ENCODE assay signal across 9 mouse cellular contexts in the genomic region with DNA sequence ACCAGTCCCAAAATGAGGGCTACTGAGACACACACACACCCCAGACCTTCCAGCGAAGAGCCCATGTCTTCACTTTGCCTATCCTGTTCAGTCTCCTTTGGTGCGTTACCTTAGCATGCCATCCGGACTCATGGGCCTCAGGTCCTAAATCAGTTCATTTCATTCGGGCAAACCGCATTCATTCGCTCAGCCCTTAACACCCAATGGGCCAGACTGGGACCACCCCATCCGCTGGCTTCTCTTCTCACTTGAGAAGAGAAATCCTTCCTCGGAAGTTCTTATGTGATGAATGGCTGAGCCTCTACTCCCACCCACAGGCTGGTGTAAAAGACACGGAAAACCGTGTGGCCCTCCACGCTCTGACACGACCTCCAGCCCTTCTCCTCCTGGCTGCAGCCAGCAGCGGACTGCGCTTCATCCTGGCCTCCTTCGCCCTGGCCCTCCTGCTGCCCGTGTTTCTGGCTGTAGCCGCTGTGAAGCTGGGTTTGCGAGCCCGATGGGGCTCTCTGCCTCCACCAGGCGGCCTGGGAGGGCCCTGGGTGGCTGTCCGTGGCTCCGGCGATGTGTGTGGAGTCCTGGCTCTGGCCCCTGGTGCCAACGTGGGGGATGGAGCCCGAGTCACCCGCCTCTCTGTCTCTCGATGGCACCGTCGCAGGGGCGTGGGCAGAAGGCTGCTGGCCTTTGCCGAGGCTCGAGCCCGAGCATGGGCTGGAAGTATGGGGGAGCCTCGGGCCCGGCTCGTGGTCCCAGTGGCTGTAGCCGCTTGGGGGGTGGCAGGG. TPM values are rescaled to one million over a fixed set of nuclear protein-coding genes. Genes with fewer than 3 reads are reported as not detected.
A peak's percentile ranks its signal among the peaks of the same experiment; 100 is the strongest.
DNase-seq lines count a peak whose midpoint lies in the region; ATAC-seq lines count a peak whose summit lies in the region.
"Had no signal": no experiment of that assay in that cellular context is flagged by ENCODE, and none has a peak within 500 bp of the region (broad histone marks: within the 10 kb centered on the region; RNA-seq: fewer than 3 reads in every experiment).

No protein-coding gene starts in this region.

- intact Hi-C loops in left cerebral cortex, postnatal 14 days (cut with DNase I), result loop anchor here (5.0 kb wide), 1 partner anchor 81 kb away; a partner anchor contains a TSS

- H3K36me3 ChIP-seq in forebrain, embryonic 15.5 days, result peaks cover 22% of the 10 kb centered on the region
- H3K36me3 ChIP-seq in hindbrain, embryonic 10.5 days, result peaks cover 29% of the 10 kb centered on the region
- H3K36me3 ChIP-seq in stomach, embryonic 15.5 days, result peaks cover 26% of the 10 kb centered on the region

- no peaks in the 10 kb centered on the region for H3K27me3 ChIP-seq in forebrain, embryonic 15.5 days
- no peaks in the 10 kb centered on the region for H3K27me3 ChIP-seq in hindbrain, embryonic 10.5 days (ENCODE audit: insufficient read depth, poor library complexity, severe bottlenecking)
- H3K27me3 ChIP-seq in stomach, embryonic 15.5 days (replicated peaks), result no peaks in the 10 kb centered on the region

- H3K9ac ChIP-seq in forebrain, embryonic 15.5 days (replicated peaks), result peak overlapping the region; percentile 57
- no peak overlapping the region; the same call in 1 of the 2 replicates for H3K9ac ChIP-seq in stomach, embryonic 15.5 days

- no peaks in the 10 kb centered on the region for H3K9me3 ChIP-seq in forebrain, embryonic 15.5 days
- H3K9me3 ChIP-seq in hindbrain, embryonic 10.5 days, result peaks cover 2% of the 10 kb centered on the region; the same call in 1 of the 2 replicates
- H3K9me3 ChIP-seq in stomach, embryonic 15.5 days, result no peaks in the 10 kb centered on the region

- peak; percentile 5 for ATAC-seq in forebrain, embryonic 15.5 days (replicated peaks)
- peak; percentile 62 for ATAC-seq in megakaryocyte-erythroid progenitor cell, adult 5-6 weeks (replicated peaks; ENCODE audit: low FRiP score, low TSS enrichment, poor library complexity, severe bottlenecking)
- ATAC-seq in stomach, embryonic 15.5 days (ENCODE audit: insufficient read depth, low FRiP score, low read depth), result no peak

- peak; percentile 52 for DNase-seq in kidney, adult 18-20 months
- DNase-seq in kidney, adult 11 months, result no peak
- peak; percentile 80 for DNase-seq in cerebellum, adult 11-12 months
- DNase-seq in hindbrain, embryonic 10.5 days (ENCODE audit: low spot score), result peak; percentile 58
- DNase-seq in left cerebral cortex, postnatal 14 days (ENCODE audit: low spot score in 2 of 2), result peak; percentile 48 to 67

- peaks cover 52% of the 10 kb centered on the region for H3K4me1 ChIP-seq in forebrain, embryonic 15.5 days
- H3K4me1 ChIP-seq in hindbrain, embryonic 10.5 days (replicated peaks), result peaks cover 82% of the 10 kb centered on the region
- H3K4me1 ChIP-seq in stomach, embryonic 15.5 days, result peaks cover 52% of the 10 kb centered on the region

- H3K4me2 ChIP-seq in forebrain, embryonic 15.5 days (replicated peaks), result peak overlapping the region; percentile 88
- peak overlapping the region; percentile 57 for H3K4me2 ChIP-seq in stomach, embryonic 15.5 days

- peak overlapping the region; percentile 46 for H3K4me3 ChIP-seq in forebrain, embryonic 15.5 days
- H3K4me3 ChIP-seq in hindbrain, embryonic 10.5 days, result peak overlapping the region; percentile 57
- peak overlapping the region; percentile 13 for H3K4me3 ChIP-seq in stomach, embryonic 15.5 days (replicated peaks)

- 4% methylated on average over 37 of the region's 37 CpGs for WGBS in forebrain, embryonic 15.5 days
- WGBS in hindbrain, embryonic 10.5 days, result 3% methylated on average over 37 of the region's 37 CpGs
- 8% methylated on average over 37 of the region's 37 CpGs for WGBS in stomach, embryonic 15.5 days

- H3K27ac ChIP-seq in forebrain, embryonic 15.5 days (replicated peaks), result peak overlapping the region; percentile 96
- peak overlapping the region; percentile 90 for H3K27ac ChIP-seq in hindbrain, embryonic 10.5 days
- H3K27ac ChIP-seq in stomach, embryonic 15.5 days, result peak overlapping the region; percentile 93

RNA-seq across cellular contexts. Expression of a gene that starts 1.8 kb away (rescaled TPM):
- polyA plus RNA-seq in forebrain, embryonic 15.5 days (2015; fragmentation: Nextera tagmentation; extraction: Ambion mirVana), result 0.24 and 0.32 TPM in 2 replicates
- 1.0 and 1.7 TPM in 2 replicates for polyA plus RNA-seq in hindbrain, embryonic 10.5 days (2016; fragmentation: Nextera tagmentation; extraction: Ambion mirVana)
- total RNA-seq in left cerebral cortex, postnatal 14 days (2021), result 1 to 10 TPM; 2.3 to 2.9 TPM
- total RNA-seq in megakaryocyte-erythroid progenitor cell, adult 5-6 weeks (2014; fragmentation: Nextera tagmentation), result not detected in 2 replicates
- total RNA-seq in megakaryocyte-erythroid progenitor cell, adult 5-6 weeks (2017), result not detected in 2 replicates
- 2.1 and 3.5 TPM in 2 replicates for polyA plus RNA-seq in stomach, embryonic 15.5 days (2015; fragmentation: Nextera tagmentation; extraction: Ambion mirVana)

RNA-seq across cellular contexts. Expression of a gene that starts 1.9 kb away (rescaled TPM):
- polyA plus RNA-seq in forebrain, embryonic 15.5 days (2015; fragmentation: Nextera tagmentation; extraction: Ambion mirVana), result 35.2 and 39.3 TPM in 2 replicates
- 5.2 and 9.6 TPM in 2 replicates for polyA plus RNA-seq in hindbrain, embryonic 10.5 days (2016; fragmentation: Nextera tagmentation; extraction: Ambion mirVana)
- 10 to 100 TPM; 86.6 to 92.4 TPM for total RNA-seq in left cerebral cortex, postnatal 14 days (2021)
- total RNA-seq in megakaryocyte-erythroid progenitor cell, adult 5-6 weeks (2014; fragmentation: Nextera tagmentation), result 6.6 TPM in 1 of 2 replicates, not detected in the other
- total RNA-seq in megakaryocyte-erythroid progenitor cell, adult 5-6 weeks (2017), result 0.23 and 1.9 TPM in 2 replicates
- 4.3 and 4.5 TPM in 2 replicates for polyA plus RNA-seq in stomach, embryonic 15.5 days (2015; fragmentation: Nextera tagmentation; extraction: Ambion mirVana)

RNA-seq across cellular contexts. Expression of a gene that starts 8.8 kb away (rescaled TPM):
- polyA plus RNA-seq in forebrain, embryonic 15.5 days (2015; fragmentation: Nextera tagmentation; extraction: Ambion mirVana), result 4.0 and 4.2 TPM in 2 replicates
- 5.3 and 6.5 TPM in 2 replicates for polyA plus RNA-seq in hindbrain, embryonic 10.5 days (2016; fragmentation: Nextera tagmentation; extraction: Ambion mirVana)
- 10 to 100 TPM; 14.5 to 16.3 TPM for total RNA-seq in left cerebral cortex, postnatal 14 days (2021)
- total RNA-seq in megakaryocyte-erythroid progenitor cell, adult 5-6 weeks (2014; fragmentation: Nextera tagmentation), result 8.2 and 11.6 TPM in 2 replicates
- total RNA-seq in megakaryocyte-erythroid progenitor cell, adult 5-6 weeks (2017), result 1.1 and 1.2 TPM in 2 replicates
- polyA plus RNA-seq in stomach, embryonic 15.5 days (2015; fragmentation: Nextera tagmentation; extraction: Ambion mirVana), result 3.3 TPM in 2 replicates

RNA-seq across cellular contexts. Expression of a gene that starts 17.5 kb away (rescaled TPM):
- 0.31 and 0.33 TPM in 2 replicates for polyA plus RNA-seq in forebrain, embryonic 15.5 days (2015; fragmentation: Nextera tagmentation; extraction: Ambion mirVana)
- polyA plus RNA-seq in hindbrain, embryonic 10.5 days (2016; fragmentation: Nextera tagmentation; extraction: Ambion mirVana), result not detected in 2 replicates
- total RNA-seq in left cerebral cortex, postnatal 14 days (2021), result under 1 TPM; 0.29 to 0.34 TPM
- not detected in 2 replicates for total RNA-seq in megakaryocyte-erythroid progenitor cell, adult 5-6 weeks (2014; fragmentation: Nextera tagmentation)
- not detected in 2 replicates for total RNA-seq in megakaryocyte-erythroid progenitor cell, adult 5-6 weeks (2017)
- polyA plus RNA-seq in stomach, embryonic 15.5 days (2015; fragmentation: Nextera tagmentation; extraction: Ambion mirVana), result not detected in 2 replicates
- polyA plus RNA-seq: large intestine, adult 2 months had no signal

RNA-seq across cellular contexts. Expression of a gene that starts 40.4 kb away (rescaled TPM):
- polyA plus RNA-seq in forebrain, embryonic 15.5 days (2015; fragmentation: Nextera tagmentation; extraction: Ambion mirVana), result not detected in 2 replicates
- polyA plus RNA-seq in hindbrain, embryonic 10.5 days (2016; fragmentation: Nextera tagmentation; extraction: Ambion mirVana), result not detected in 2 replicates
- under 1 TPM in 1 of 2 experiments, not detected in 1; 0.15 TPM for total RNA-seq in left cerebral cortex, postnatal 14 days (2021)
- total RNA-seq in megakaryocyte-erythroid progenitor cell, adult 5-6 weeks (2014; fragmentation: Nextera tagmentation), result 0.69 TPM in 1 of 2 replicates, not detected in the other
- not detected in 2 replicates for total RNA-seq in megakaryocyte-erythroid progenitor cell, adult 5-6 weeks (2017)
- polyA plus RNA-seq in stomach, embryonic 15.5 days (2015; fragmentation: Nextera tagmentation; extraction: Ambion mirVana), result 0.22 and 0.30 TPM in 2 replicates
